ENCODE assay signal across 11 mouse cellular contexts in the genomic region with DNA sequence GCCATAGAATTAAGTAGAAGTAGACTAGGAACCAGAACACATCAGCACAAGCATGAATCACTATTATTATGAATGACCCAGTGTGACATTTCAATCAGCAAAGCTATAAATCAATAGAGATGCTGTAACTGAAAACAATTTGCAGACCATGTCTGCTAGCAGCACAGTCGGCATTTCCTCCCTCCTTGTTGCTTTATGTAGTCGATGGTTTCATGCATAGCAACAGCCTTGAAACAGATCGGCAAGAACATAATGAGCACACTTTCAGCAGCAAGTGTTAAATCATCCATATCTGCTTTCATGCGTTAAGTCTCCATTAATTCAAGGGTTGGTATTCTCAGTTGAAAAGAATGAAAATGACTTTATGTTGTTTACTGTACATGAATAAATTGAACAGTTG.
DNase-seq lines count a peak whose midpoint lies in the region.
"Had no signal": no experiment of that assay in that cellular context is flagged by ENCODE, and none has a peak within 500 bp of the region (broad histone marks: within the 10 kb centered on the region; RNA-seq: fewer than 3 reads in every experiment).

No protein-coding gene starts in this region.

- DNase-seq in layer of hippocampus, adult 9-11 months = peak; percentile 38
- no peak for DNase-seq in layer of hippocampus, postnatal 36 days
- peak; percentile 1 for DNase-seq in Muller cell, postnatal 12 days (ENCODE audit: inconsistent ontology term)
- DNase-seq in brain, embryonic 18.5 days (ENCODE audit: low read depth, low spot score) = peak; percentile 70
- DNase-seq in mesoderm, embryonic 11.5 days (ENCODE audit: low read depth, low spot score) = peak; percentile 50
- no peak for DNase-seq in kidney, postnatal 14 days
- no peak for DNase-seq in cerebellum, postnatal 25 days
- DNase-seq: adrenal gland, adult 8-10 months; cerebellum, adult 11 months; liver, embryonic 13.5 days; right cerebral cortex, postnatal 4 days had no signal

Comparison
In these comparisons a context has a peak if more than half of its experiments do, and no peak if none do; other contexts are left out.
1. DNase-seq: peak in layer of hippocampus, adult 9-11 months (single experiment), Muller cell, postnatal 12 days (single experiment), brain, embryonic 18.5 days (single experiment) and mesoderm, embryonic 11.5 days (single experiment); none in layer of hippocampus, postnatal 36 days (0 of 2), kidney, postnatal 14 days (single experiment) and cerebellum, postnatal 25 days (0 of 2).